Mouse (Mus musculus) MEL (cell line): ENCODE measurements around the gene Zbtb37. TPM values are rescaled to one million over a fixed set of nuclear protein-coding genes. Genes with fewer than 3 reads are reported as not detected.
A peak's percentile ranks its signal among the peaks of the same experiment; 100 is the strongest.

Experiments used
- DNase-seq: peaks from one replicate; pipeline ENCODE4 v3.0.0; 2011; ENCODE audit warnings: low read depth, low spot score
- H3K27ac ChIP-seq: 2 replicates; pipeline ENCODE4 v1.5.1; 2012; ENCODE audit warnings: low read depth, mild to moderate bottlenecking, control low read depth, low read length, moderate library complexity; ENCODE audit not compliant: control insufficient read depth
- H3K27me3 ChIP-seq, 2 experiments: fragments of 150-350 bp in 1 of 2; sonication (generic) in 1 of 2; 2 replicates each; pipeline ENCODE4 v1.6.1; 2012; ENCODE audit warnings: low read length in 2 of 2, mild to moderate bottlenecking in 2 of 2, improper control_type of control experiment in 1 of 2, moderate library complexity in 1 of 2; ENCODE audit not compliant: insufficient read depth in 2 of 2, control insufficient read depth in 1 of 2
- H3K36me3 ChIP-seq, 2 experiments: 2 replicates each; pipeline ENCODE4 v1.6.1; 2012 to 2014; ENCODE audit warnings: low read length in 2 of 2, improper control_type of control experiment in 1 of 2, inconsistent platforms in 1 of 2, mild to moderate bottlenecking in 1 of 2; ENCODE audit not compliant: insufficient read depth in 2 of 2, control insufficient read depth in 1 of 2
- H3K4me1 ChIP-seq, 2 experiments: fragments of 150-350 bp in 1 of 2; sonication (generic) in 1 of 2; 2 replicates each; pipeline ENCODE4 v1.6.1; 2012; ENCODE audit warnings: low read length in 2 of 2, improper control_type of control experiment in 1 of 2, mild to moderate bottlenecking in 1 of 2; ENCODE audit not compliant: insufficient read depth in 2 of 2, control insufficient read depth in 1 of 2
- H3K4me3 ChIP-seq, 2 experiments: fragments of 150-350 bp in 1 of 2; sonication (generic) in 1 of 2; 2 replicates each; pipeline ENCODE4 v1.5.1; 2012; ENCODE audit warnings: low read depth in 2 of 2, low read length in 2 of 2, mild to moderate bottlenecking in 2 of 2, moderate library complexity in 2 of 2, control low read depth in 1 of 2, improper control_type of control experiment in 1 of 2; ENCODE audit not compliant: control insufficient read depth in 1 of 2, insufficient read depth in 1 of 2
- H3K79me2 ChIP-seq: 2 replicates; pipeline ENCODE4 v1.6.1; 2012; ENCODE audit warnings: mild to moderate bottlenecking, low read length, moderate library complexity; ENCODE audit not compliant: control insufficient read depth, poor library complexity, insufficient read depth
- H3K9ac ChIP-seq: 2 replicates; pipeline ENCODE4 v1.6.1; 2012; ENCODE audit warnings: low read depth, mild to moderate bottlenecking, control low read depth, low read length, moderate library complexity; ENCODE audit not compliant: control insufficient read depth, poor library complexity, severe bottlenecking
- H3K9me3 ChIP-seq: fragments of 150-350 bp; sonication (generic); replicated peaks from 2 replicates; pipeline ENCODE4 v1.6.1; 2012; ENCODE audit warnings: mild to moderate bottlenecking, low read length, improper control_type of control experiment, moderate library complexity; ENCODE audit not compliant: insufficient read depth
- CHD2 ChIP-seq: IDR thresholded peaks from 2 replicates; pipeline ENCODE4 v1.6.1; 2011; ENCODE audit warnings: low read length, improper control_type of control experiment
- CTCF ChIP-seq, 3 experiments: IDR thresholded peaks in 2 of 3; conservative IDR thresholded peaks in 1 of 3; 2 replicates each; pipeline ENCODE4 v1.5.1; 2011 to 2012; ENCODE audit warnings: low read length in 3 of 3, low read depth in 2 of 3, mild to moderate bottlenecking in 2 of 3, improper control_type of control experiment in 1 of 3, inconsistent platforms in 1 of 3, mixed read lengths in 1 of 3, moderate library complexity in 1 of 3; ENCODE audit not compliant: control insufficient read depth in 1 of 3, insufficient read depth in 1 of 3, poor library complexity in 1 of 3, severe bottlenecking in 1 of 3
- E2F4 ChIP-seq: IDR thresholded peaks from 2 replicates; pipeline ENCODE4 v1.6.1; 2011; ENCODE audit warnings: low read depth, low read length, improper control_type of control experiment, borderline replicate concordance
- EP300 ChIP-seq, 2 experiments: IDR thresholded peaks; 2 replicates each; pipeline ENCODE4 v1.6.1; 2011; ENCODE audit warnings: improper control_type of control experiment in 2 of 2, low read length in 2 of 2, low read depth in 1 of 2, mild to moderate bottlenecking in 1 of 2
- ETS1 ChIP-seq: IDR thresholded peaks from 2 replicates; pipeline ENCODE4 v1.6.1; 2012; ENCODE audit warnings: low read depth, mild to moderate bottlenecking, inconsistent platforms, low read length, improper control_type of control experiment, moderate library complexity
- GABPA ChIP-seq: IDR thresholded peaks from 2 replicates; pipeline ENCODE4 v1.6.1; 2012; ENCODE audit warnings: low read depth, mild to moderate bottlenecking, inconsistent platforms, low read length, improper control_type of control experiment, moderate library complexity
- JUND ChIP-seq: IDR thresholded peaks from 2 replicates; pipeline ENCODE4 v1.6.1; 2011; ENCODE audit warnings: low read depth, mild to moderate bottlenecking, improper control_type of control experiment, low read length
- MAFK ChIP-seq: IDR thresholded peaks from 2 replicates; pipeline ENCODE4 v1.6.1; 2011; ENCODE audit warnings: low read depth, mild to moderate bottlenecking, low read length, improper control_type of control experiment, borderline replicate concordance
- MAX ChIP-seq: IDR thresholded peaks from 2 replicates; pipeline ENCODE4 v1.6.1; 2011; ENCODE audit warnings: low read length, improper control_type of control experiment
- MAZ ChIP-seq: IDR thresholded peaks from 2 replicates; pipeline ENCODE4 v1.6.1; 2012; ENCODE audit warnings: low read depth, mild to moderate bottlenecking, inconsistent platforms, low read length, improper control_type of control experiment
- MYB ChIP-seq: IDR thresholded peaks from 2 replicates; pipeline ENCODE4 v1.6.1; 2011; ENCODE audit warnings: mild to moderate bottlenecking, low read depth, low read length, improper control_type of control experiment
- NELFE ChIP-seq: IDR thresholded peaks from 2 replicates; pipeline ENCODE4 v1.6.1; 2011; ENCODE audit warnings: low read depth, low read length, improper control_type of control experiment
- NRF1 ChIP-seq: IDR thresholded peaks from 2 replicates; pipeline ENCODE4 v1.6.1; 2014; ENCODE audit warnings: low read depth, mild to moderate bottlenecking, inconsistent platforms, low read length, improper control_type of control experiment, moderate library complexity; ENCODE audit not compliant: poor library complexity, insufficient read depth, severe bottlenecking
- POLR2A ChIP-seq, 2 experiments: IDR thresholded peaks; 2 replicates each; pipeline ENCODE4 v1.6.1; 2011 to 2012; ENCODE audit warnings: low read length in 2 of 2, mild to moderate bottlenecking in 2 of 2, control low read depth in 1 of 2, improper control_type of control experiment in 1 of 2, low read depth in 1 of 2, moderate library complexity in 1 of 2; ENCODE audit not compliant: control insufficient read depth in 1 of 2, insufficient read depth in 1 of 2, poor library complexity in 1 of 2
- POLR2AphosphoS5 ChIP-seq: IDR thresholded peaks from 2 replicates; pipeline ENCODE4 v1.6.1; 2012; ENCODE audit warnings: low read depth, borderline replicate concordance, mild to moderate bottlenecking, inconsistent platforms, low read length, moderate library complexity, mixed read lengths
- RCOR1 ChIP-seq: IDR thresholded peaks from 2 replicates; pipeline ENCODE4 v1.6.1; 2012; ENCODE audit warnings: low read depth, mild to moderate bottlenecking, inconsistent platforms, low read length, improper control_type of control experiment
- SIN3A ChIP-seq: IDR thresholded peaks from 2 replicates; pipeline ENCODE4 v1.6.1; 2012; ENCODE audit warnings: low read length, improper control_type of control experiment, inconsistent platforms
- TCF12 ChIP-seq: IDR thresholded peaks from 2 replicates; pipeline ENCODE4 v1.6.1; 2014; ENCODE audit warnings: low read depth, mild to moderate bottlenecking, inconsistent platforms, low read length, improper control_type of control experiment, moderate library complexity
- UBTF ChIP-seq: IDR thresholded peaks from 2 replicates; pipeline ENCODE4 v1.6.1; 2012; ENCODE audit warnings: low read depth, mild to moderate bottlenecking, inconsistent platforms, low read length, improper control_type of control experiment, moderate library complexity, borderline replicate concordance; ENCODE audit not compliant: insufficient read depth
- USF1 ChIP-seq: IDR thresholded peaks from 2 replicates; pipeline ENCODE4 v1.6.1; 2014; ENCODE audit warnings: low read depth, mild to moderate bottlenecking, inconsistent platforms, low read length, improper control_type of control experiment, moderate library complexity
- USF2 ChIP-seq, 2 experiments: IDR thresholded peaks; 2 replicates each; pipeline ENCODE4 v1.6.1; 2011 to 2012; ENCODE audit warnings: improper control_type of control experiment in 2 of 2, low read length in 2 of 2, borderline replicate concordance in 1 of 2, inconsistent platforms in 1 of 2, low read depth in 1 of 2, mild to moderate bottlenecking in 1 of 2; ENCODE audit not compliant: insufficient read depth in 1 of 2
- ZC3H11A ChIP-seq: IDR thresholded peaks from 2 replicates; pipeline ENCODE4 v1.6.1; 2012; ENCODE audit warnings: low read depth, mild to moderate bottlenecking, inconsistent platforms, low read length, improper control_type of control experiment
- polyA plus RNA-seq, 2 experiments: library from polyadenylated mRNA; stranded (reverse) in 1 of 2; unstranded in 1 of 2; fragments of >175 nt in 1 of 2; fragments of >200 nt in 1 of 2; gene quantifications; 2 replicates each; pipeline versions ENCODE4 v1.2.1 to v1.2.4; 2012; ENCODE audit warnings: low replicate concordance in 2 of 2, low read depth in 1 of 2; ENCODE audit not compliant: insufficient read length in 2 of 2, insufficient read depth in 1 of 2, missing spikeins in 1 of 2
- total RNA-seq: library from RNA; depleted of rRNA; stranded (reverse); fragments of 300-350 nt; gene quantifications from 2 replicates; pipeline ENCODE4 v1.2.3, GENCODE M21; 2012

The Zbtb37 gene
- total and polyA plus RNA-seq, 3 experiments, result 4.2 to 5.7 TPM; not detected in 1

DNA sequence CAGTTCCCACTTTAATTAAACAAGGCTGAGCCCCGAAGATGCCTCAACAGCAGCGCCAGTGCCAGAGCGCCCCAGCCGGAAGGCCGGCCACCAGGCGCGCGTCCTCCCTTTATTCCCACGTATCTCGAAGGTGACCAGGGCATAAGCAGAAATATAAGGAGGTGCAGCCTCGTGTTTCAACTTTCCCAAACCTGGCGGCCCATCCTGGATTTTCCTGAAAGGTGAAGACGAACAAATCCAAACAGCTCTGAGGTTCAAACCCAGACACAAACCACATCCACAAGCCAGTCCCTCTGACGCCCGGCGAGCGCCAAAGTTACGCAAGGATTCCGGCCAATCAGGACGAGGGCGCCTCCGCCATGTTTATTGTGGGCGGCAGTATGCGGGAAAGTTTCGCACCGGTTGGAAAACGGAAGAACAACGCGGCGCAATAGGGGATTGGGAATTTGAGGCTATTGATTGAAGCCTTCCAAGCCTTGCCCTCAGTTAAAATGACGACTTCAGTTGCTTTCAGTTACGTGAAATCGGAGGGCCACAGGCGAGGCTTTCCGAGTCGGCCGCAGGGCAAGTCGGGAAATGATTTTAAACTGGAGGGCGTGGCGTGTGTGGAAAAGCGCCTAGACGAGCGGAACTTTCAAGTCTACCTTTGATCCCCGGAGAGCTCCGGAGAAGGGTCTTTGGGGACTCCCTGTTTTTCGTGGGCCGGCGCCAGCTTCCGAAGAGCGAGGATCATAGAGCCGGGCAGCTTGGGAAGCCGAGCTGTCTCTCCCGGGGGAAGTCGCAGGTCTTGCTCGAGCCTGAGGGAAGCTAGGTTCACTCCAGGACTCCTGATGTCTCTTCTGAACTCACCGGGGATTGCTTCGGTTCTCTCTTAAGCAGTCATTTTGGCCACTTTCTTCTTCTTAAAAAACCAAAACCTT is 36.0 kb upstream of the Zbtb37 start, which contains the start of the genes Dars2 and Cenpl (continued):
- 0 out of 6 replicates have a peak, but pooled peaks of 1 of the 3 experiments have one; percentile 16 for TF ChIP-seq CTCF (IDR thresholded peaks at IDR 0.05 in 2 of 3, conservative IDR thresholded peaks at IDR 0.05 in 1 of 3; ENCODE audit: control insufficient read depth in 1 of 3, insufficient read depth in 1 of 3, low read depth in 2 of 3, low read length in 3 of 3, poor library complexity in 1 of 3, severe bottlenecking in 1 of 3)
- TF ChIP-seq USF1, result no peak
- peak; percentile 28; the same call in 1 of the 2 replicates for TF ChIP-seq MAX
- peak; percentile 95 for TF ChIP-seq MYB
- no peak for TF ChIP-seq MAZ
- peak in 1 of 2 experiments; percentile 31; a peak in 1 of 4 replicates for TF ChIP-seq EP300 (IDR thresholded peaks at IDR 0.05; ENCODE audit: low read depth in 1 of 2, low read length in 2 of 2)
- 0 out of 2 replicates have a peak, but pooled peaks have one; percentile 8 for TF ChIP-seq CHD2
- no peak for TF ChIP-seq MAFK
- peak; percentile 97; the same call in 1 of the 2 replicates for TF ChIP-seq SIN3A
- TF ChIP-seq JUND, result no peak
- 0 out of 2 replicates have a peak, but pooled peaks have one; percentile 6 for TF ChIP-seq ETS1
- TF ChIP-seq NRF1, result peak; percentile 53
- TF ChIP-seq ZC3H11A, result no peak
- TF ChIP-seq USF2 (IDR thresholded peaks at IDR 0.05; ENCODE audit: borderline replicate concordance in 1 of 2, insufficient read depth in 1 of 2, low read depth in 1 of 2, low read length in 2 of 2), result no peak
- TF ChIP-seq UBTF, result no peak
- peak; percentile 26 for TF ChIP-seq RCOR1
- peak; percentile 17; the same call in 1 of the 2 replicates for TF ChIP-seq TCF12
- TF ChIP-seq POLR2A (IDR thresholded peaks at IDR 0.05; ENCODE audit: control insufficient read depth in 1 of 2, insufficient read depth in 1 of 2, low read depth in 1 of 2, low read length in 2 of 2, poor library complexity in 1 of 2), result peak; percentile 44 to 86; a peak in 3 of 4 replicates
- TF ChIP-seq NELFE, result peak; percentile 63
- TF ChIP-seq, all 39 proteins: peak for 21

DNA sequence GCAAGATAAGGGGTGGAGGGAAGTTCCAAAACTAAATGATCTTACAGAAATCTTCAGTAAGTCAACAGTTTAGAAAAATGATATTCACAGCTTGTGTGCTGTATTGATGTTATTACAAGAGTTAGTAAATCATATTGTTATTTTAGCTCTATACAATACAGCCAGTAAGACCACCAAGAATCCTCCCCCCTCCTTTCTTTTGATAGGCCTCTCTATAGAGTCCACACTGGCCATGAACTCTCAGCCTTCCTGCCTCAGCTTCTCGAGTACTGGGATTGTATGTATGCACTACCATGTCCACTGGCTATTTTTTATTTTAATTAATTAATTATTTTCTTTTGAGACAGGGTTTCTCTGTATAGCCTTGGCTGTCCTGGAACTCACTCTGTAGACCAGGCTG is 28.7 kb upstream of the Zbtb37 start:
- Histone ChIP-seq H3K4me1 (no peaks in the 10 kb centered on the region), H3K9me3 (no peaks in the 10 kb centered on the region), H3K27ac (no peak overlapping the region), H3K36me3 (peaks cover under 1 to 1% of the 10 kb centered on the region in 2 experiments; a peak in 3 of 4 replicates), H3K9ac (no peak overlapping the region), H3K4me3 (no peak overlapping the region), H3K27me3 (no peaks in the 10 kb centered on the region), H3K79me2 (no peaks in the 10 kb centered on the region)
- TF ChIP-seq POLR2AphosphoS5, result no peak
- TF ChIP-seq E2F4, result no peak
- no peak for TF ChIP-seq GABPA
- DNase-seq, result no peak
